Mouse (Mus musculus) erythroblast, embryonic 14.5 days (primary cell): ENCODE results near the gene Uaca.

Source experiments
- GATA1 ChIP-seq: IDR thresholded peaks from 2 replicates; pipeline ENCODE4 v1.6.1; 2012; ENCODE audit warnings: low read length, inconsistent platforms, mixed read lengths
- TAL1 ChIP-seq: IDR thresholded peaks from 3 replicates; pipeline ENCODE4 v1.6.1; 2012; ENCODE audit warnings: low read length, inconsistent platforms, mixed read lengths

DNA sequence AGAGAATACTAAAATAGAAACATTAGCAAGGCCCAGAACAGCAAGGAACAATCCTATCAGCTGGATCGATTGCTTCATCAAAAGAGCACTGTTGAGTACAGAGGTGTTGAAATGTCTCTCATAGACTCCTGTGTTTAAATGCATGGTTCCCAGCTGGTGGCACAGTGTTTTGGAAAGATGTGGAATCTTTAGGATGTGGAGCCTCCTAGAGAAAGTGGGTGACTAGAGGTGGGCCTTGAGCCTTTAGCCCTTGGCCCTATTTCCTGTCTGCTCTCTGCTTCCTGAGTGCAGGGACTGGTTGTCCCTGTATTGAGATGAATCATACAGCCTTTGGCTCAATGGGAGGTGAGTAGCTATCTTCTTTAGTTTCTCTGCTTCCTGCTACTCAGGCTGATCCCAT lies 117.9 kb downstream of the Uaca start:
- no peak for TF ChIP-seq GATA1
- TF ChIP-seq TAL1, result no peak
